Comparison of ENCODE assay signal across 9 mouse cellular contexts in genomic region chr2:170507734-170508133, GRCm38 (mm10). TPM values are rescaled to one million over a fixed set of nuclear protein-coding genes. Genes with fewer than 3 reads are reported as not detected.
DNase-seq lines count a peak whose midpoint lies in the region; ATAC-seq lines count a peak whose summit lies in the region.
"Had no signal": no experiment of that assay in that cellular context is flagged by ENCODE, and none has a peak within 500 bp of the region (broad histone marks: within the 10 kb centered on the region; RNA-seq: fewer than 3 reads in every experiment).

No protein-coding gene starts in this region.

- DNase-seq in adipocyte (ENCODE audit: low spot score) = peak; percentile 95
- peak; percentile 61 to 74 for DNase-seq in gastrocnemius, postnatal 4 days (ENCODE audit: low spot score in 2 of 2)
- DNase-seq in layer of hippocampus, adult 8-10 months (ENCODE audit: low spot score in 2 of 2) = peak; percentile 69 to 92
- peak; percentile 83 for DNase-seq in lung, postnatal 25 days (ENCODE audit: low spot score)
- peak; percentile 66 to 70 for DNase-seq in right cerebral cortex, postnatal 36 days (ENCODE audit: low spot score in 2 of 2)
- DNase-seq in urinary bladder, postnatal 4 days (ENCODE audit: low spot score in 2 of 2) = peak; percentile 65 to 81

- ATAC-seq in CD4-positive, CD25-positive, alpha-beta regulatory T cell, adult 4 months = peak; percentile 60
- ATAC-seq in common myeloid progenitor, adult 5-6 weeks (replicated peaks; ENCODE audit: low read depth, poor library complexity, severe bottlenecking) = peak; percentile 48

RNA-seq across cellular contexts. Expression of gene Cyp24a1, which starts 10.8 kb away (rescaled TPM):
- not detected for polyA plus RNA-seq in CD4-positive, CD25-positive, alpha-beta regulatory T cell, adult 4 months (2017; shearing (Covaris generic))
- not detected in 2 replicates for total RNA-seq in common myeloid progenitor, adult 5-6 weeks (2017)
- total RNA-seq in gastrocnemius, postnatal 4 days (2021) = not detected
- total RNA-seq in layer of hippocampus, adult 8-10 months (2022) = under 1 TPM in 1 of 4 experiments, not detected in 3; 0.11 TPM
- polyA plus RNA-seq: liver, embryonic 16.5 days had no signal

RNA-seq across cellular contexts. Expression of gene Pfdn4, which starts 11.5 kb away (rescaled TPM):
- polyA plus RNA-seq in CD4-positive, CD25-positive, alpha-beta regulatory T cell, adult 4 months (2017; shearing (Covaris generic)) = 10 to 100 TPM; 40.0 to 52.4 TPM
- 71.7 and 90.8 TPM in 2 replicates for total RNA-seq in common myeloid progenitor, adult 5-6 weeks (2017)
- 10 to 100 TPM; 22.7 to 32.4 TPM for total RNA-seq in gastrocnemius, postnatal 4 days (2021)
- 10 to 100 TPM; 23.8 to 34.6 (median 28.4) TPM for total RNA-seq in layer of hippocampus, adult 8-10 months (2022)

Comparison
In these comparisons a context has a peak if more than half of its experiments do, and no peak if none do; other contexts are left out.
1. Peak in every context shown above with its lines: DNase-seq and ATAC-seq.